Mouse (Mus musculus) myocyte (in vitro differentiated cells): Measurements from ENCODE around the gene Nod2. TPM values are rescaled to one million over a fixed set of nuclear protein-coding genes. Genes with fewer than 3 reads are reported as not detected.

Experiments used
- H3K27me3 ChIP-seq: one replicate; pipeline ENCODE4 v1.6.1; 2011; ENCODE audit not compliant: control insufficient read depth, insufficient read depth, insufficient read length
- H3K36me3 ChIP-seq: one replicate; pipeline ENCODE4 v1.6.1; 2011; ENCODE audit not compliant: control insufficient read depth, insufficient read depth
- H3K4me2 ChIP-seq: one replicate; pipeline ENCODE4 v1.6.1; 2011; ENCODE audit warnings: low read depth, control low read depth
- H3K4me3 ChIP-seq: one replicate; pipeline ENCODE4 v1.5.1; 2011; ENCODE audit warnings: mild to moderate bottlenecking, control low read depth, moderate library complexity
- H3K79me2 ChIP-seq: one replicate; pipeline ENCODE4 v1.6.1; 2011; ENCODE audit not compliant: control insufficient read depth, insufficient read depth
- H3ac ChIP-seq: one replicate; pipeline ENCODE4 v1.6.1; 2011; ENCODE audit not compliant: control insufficient read depth, insufficient read length
- CEBPB ChIP-seq: IDR thresholded peaks from 2 replicates; pipeline ENCODE4 v1.6.1; 2011; ENCODE audit warnings: mild to moderate bottlenecking, moderate library complexity; ENCODE audit not compliant: poor library complexity, insufficient read depth, severe bottlenecking
- E2F4 ChIP-seq: IDR thresholded peaks from one replicate; pipeline ENCODE4 v1.6.1; 2011; ENCODE audit warnings: mild to moderate bottlenecking, control low read depth, moderate library complexity; ENCODE audit not compliant: insufficient read depth
- MAX ChIP-seq: IDR thresholded peaks from one replicate; pipeline ENCODE4 v1.6.1; 2011; ENCODE audit warnings: low read depth, mild to moderate bottlenecking, control low read depth
- MYOD1 ChIP-seq, 3 experiments: IDR thresholded peaks; one replicate each; pipeline ENCODE4 v1.6.1; 2011; ENCODE audit warnings: control low read depth in 2 of 3, low read depth in 2 of 3, mild to moderate bottlenecking in 2 of 3, moderate library complexity in 1 of 3; ENCODE audit not compliant: insufficient read length in 2 of 3, control insufficient read depth in 1 of 3
- MYOG ChIP-seq, 3 experiments: IDR thresholded peaks; one replicate each; pipeline ENCODE4 v1.6.1; 2011; ENCODE audit warnings: control low read depth in 2 of 3, low read depth in 2 of 3, mild to moderate bottlenecking in 2 of 3; ENCODE audit not compliant: insufficient read length in 2 of 3, control insufficient read depth in 1 of 3, insufficient read depth in 1 of 3
- POLR2A ChIP-seq: IDR thresholded peaks from one replicate; pipeline ENCODE4 v1.6.1; 2011; ENCODE audit warnings: low read depth, mild to moderate bottlenecking, control low read depth, moderate library complexity; ENCODE audit not compliant: insufficient read length
- POLR2AphosphoS2 ChIP-seq: IDR thresholded peaks from one replicate; pipeline ENCODE4 v1.6.1; 2011; ENCODE audit warnings: low read depth, control low read depth; ENCODE audit not compliant: insufficient read length
- REST ChIP-seq: IDR thresholded peaks from one replicate; pipeline ENCODE4 v1.6.1; 2011; ENCODE audit warnings: mild to moderate bottlenecking, control low read depth, moderate library complexity; ENCODE audit not compliant: insufficient read depth, insufficient read length
- SRF ChIP-seq: IDR thresholded peaks from one replicate; pipeline ENCODE4 v1.6.1; 2011; ENCODE audit warnings: low read depth; ENCODE audit not compliant: control insufficient read depth, insufficient read length
- TCF12 ChIP-seq: IDR thresholded peaks from one replicate; pipeline ENCODE4 v1.6.1; 2011; ENCODE audit warnings: mild to moderate bottlenecking, control low read depth; ENCODE audit not compliant: poor library complexity, insufficient read depth, severe bottlenecking
- TCF3 ChIP-seq: IDR thresholded peaks from one replicate; pipeline ENCODE4 v1.6.1; 2011; ENCODE audit warnings: low read depth, control low read depth; ENCODE audit not compliant: insufficient read length
- USF1 ChIP-seq: IDR thresholded peaks from one replicate; pipeline ENCODE4 v1.6.1; 2011; ENCODE audit warnings: low read depth, mild to moderate bottlenecking, control low read depth, moderate library complexity
- polyA plus RNA-seq: library from polyadenylated mRNA; unstranded; fragments of >200 nt; fragmentation: generic; extraction: Trizol; gene quantifications from one replicate; pipeline ENCODE4 v1.2.1, GENCODE M21; 2012; ENCODE audit warnings: missing spikeins

Nod2 gene
- polyA plus RNA-seq, 1 experiment, result 1.6 TPM

- Histone ChIP-seq H3K4me3 (no peak overlapping the region), H3K36me3 (no peaks in the 10 kb centered on the region), H3K27me3 (no peaks in the 10 kb centered on the region), H3K4me2 (no peak overlapping the region), H3ac (no peak overlapping the region), H3K79me2 (no peaks in the 10 kb centered on the region)
- TF ChIP-seq POLR2AphosphoS2 (no peak), CEBPB (no peak), POLR2A (no peak), MYOG (IDR thresholded peaks at IDR 0.05; ENCODE audit: control insufficient read depth in 1 of 3, insufficient read depth in 1 of 3, insufficient read length in 2 of 3, low read depth in 2 of 3) (no peak)
Measured at GRCm38 (mm10) chr8:88681046-88681445, 33.9 kb downstream of the Nod2 start.

GRCm38 (mm10) chr8:88683656-88684289 is 36.7 kb downstream of the Nod2 start:
- H3K36me3 ChIP-seq, result no peaks in the 10 kb centered on the region
- no peak overlapping the region for H3K4me3 ChIP-seq
- H3ac ChIP-seq, result no peak overlapping the region
- H3K27me3 ChIP-seq, result no peaks in the 10 kb centered on the region
- H3K79me2 ChIP-seq, result no peaks in the 10 kb centered on the region
- TF ChIP-seq POLR2AphosphoS2 (no peak), REST (no peak), E2F4 (no peak), TCF12 (no peak), MYOG (IDR thresholded peaks at IDR 0.05; ENCODE audit: control insufficient read depth in 1 of 3, insufficient read depth in 1 of 3, insufficient read length in 2 of 3, low read depth in 2 of 3) (no peak)
- H3K4me2 ChIP-seq, result no peak overlapping the region

- no peaks in the 10 kb centered on the region for H3K27me3 ChIP-seq
- no peak overlapping the region for H3ac ChIP-seq
- H3K4me3 ChIP-seq, result no peak overlapping the region
- no peak overlapping the region for H3K4me2 ChIP-seq
- no peaks in the 10 kb centered on the region for H3K79me2 ChIP-seq
- no peak for TF ChIP-seq E2F4
- TF ChIP-seq MYOD1 (IDR thresholded peaks at IDR 0.05; ENCODE audit: control insufficient read depth in 1 of 3, insufficient read length in 2 of 3, low read depth in 2 of 3), result no peak
- no peak for TF ChIP-seq SRF
- no peak for TF ChIP-seq MAX
- no peak for TF ChIP-seq TCF12
- no peak for TF ChIP-seq TCF3
- TF ChIP-seq MYOG (IDR thresholded peaks at IDR 0.05; ENCODE audit: control insufficient read depth in 1 of 3, insufficient read depth in 1 of 3, insufficient read length in 2 of 3, low read depth in 2 of 3), result no peak
- TF ChIP-seq POLR2A, result no peak
- H3K36me3 ChIP-seq, result no peaks in the 10 kb centered on the region
Measured at GRCm38 (mm10) chr8:88686226-88686905, 39.3 kb downstream of the Nod2 start.

GRCm38 (mm10) chr8:88686906-88687235 is 39.8 kb downstream of the Nod2 start:
- TF ChIP-seq POLR2AphosphoS2 (no peak), MAX (no peak), POLR2A (no peak), CEBPB (no peak), MYOG (IDR thresholded peaks at IDR 0.05; ENCODE audit: control insufficient read depth in 1 of 3, insufficient read depth in 1 of 3, insufficient read length in 2 of 3, low read depth in 2 of 3) (no peak), USF1 (no peak), REST (no peak), TCF3 (no peak), MYOD1 (IDR thresholded peaks at IDR 0.05; ENCODE audit: control insufficient read depth in 1 of 3, insufficient read length in 2 of 3, low read depth in 2 of 3) (no peak), E2F4 (no peak), SRF (no peak), TCF12 (no peak)
- Histone ChIP-seq H3K36me3 (no peaks in the 10 kb centered on the region), H3K79me2 (no peaks in the 10 kb centered on the region), H3ac (no peak overlapping the region), H3K4me2 (no peak overlapping the region), H3K4me3 (no peak overlapping the region), H3K27me3 (no peaks in the 10 kb centered on the region)

GRCm38 (mm10) chr8:88689151-88689550 is 42.0 kb downstream of the Nod2 start:
- H3K4me3 ChIP-seq, result no peak overlapping the region
- H3K27me3 ChIP-seq, result no peaks in the 10 kb centered on the region
- H3ac ChIP-seq, result no peak overlapping the region
- no peaks in the 10 kb centered on the region for H3K36me3 ChIP-seq
- H3K4me2 ChIP-seq, result no peak overlapping the region
- no peaks in the 10 kb centered on the region for H3K79me2 ChIP-seq
- TF ChIP-seq TCF3, result no peak
- TF ChIP-seq USF1, result no peak
- no peak for TF ChIP-seq REST
- TF ChIP-seq POLR2A, result no peak
- no peak for TF ChIP-seq CEBPB
- no peak for TF ChIP-seq MYOD1 (IDR thresholded peaks at IDR 0.05; ENCODE audit: control insufficient read depth in 1 of 3, insufficient read length in 2 of 3, low read depth in 2 of 3)
- no peak for TF ChIP-seq TCF12
- no peak for TF ChIP-seq MAX
- TF ChIP-seq MYOG (IDR thresholded peaks at IDR 0.05; ENCODE audit: control insufficient read depth in 1 of 3, insufficient read depth in 1 of 3, insufficient read length in 2 of 3, low read depth in 2 of 3), result no peak
- no peak for TF ChIP-seq POLR2AphosphoS2
- no peak for TF ChIP-seq E2F4
- TF ChIP-seq SRF, result no peak
